Mouse (Mus musculus) 3T3-L1 (cell line): ENCODE results near the gene Ddr2.

Source experiments
- DNase-seq: peaks from one replicate; pipeline ENCODE4 v3.0.0-alpha.2; 2015; ENCODE audit warnings: low read depth, low spot score

Gene Ddr2

GRCm38 (mm10) chr1:169948866-169949265, 161.7 kb downstream of the Ddr2 start:
- peak; percentile 40 for DNase-seq

- no peak for DNase-seq
These were observed 162.3 kb downstream of the Ddr2 start for GRCm38 (mm10) chr1:169948280-169948679.

GRCm38 (mm10) chr1:169947654-169948053, 162.9 kb downstream of the Ddr2 start:
- no peak for DNase-seq

GRCm38 (mm10) chr1:169946004-169946403, 164.6 kb downstream of the Ddr2 start:
- DNase-seq = no peak

- DNase-seq = peak; percentile 82
These were observed 171.2 kb downstream of the Ddr2 start for GRCm38 (mm10) chr1:169939345-169939744.

GRCm38 (mm10) chr1:169934005-169934725, 176.4 kb downstream of the Ddr2 start:
- DNase-seq = peak; percentile 75

GRCm38 (mm10) chr1:169932122-169932746, 178.3 kb downstream of the Ddr2 start:
- DNase-seq = no peak

- no peak for DNase-seq
These were observed 178.9 kb downstream of the Ddr2 start for GRCm38 (mm10) chr1:169931698-169932097.

- DNase-seq = no peak
These were observed 182.0 kb downstream of the Ddr2 start, which contains the start of gene Ccdc190 for GRCm38 (mm10) chr1:169928454-169928971. Gene Ccdc190, plus strand, starts transcription at chr1:169928648.

- DNase-seq = no peak
These were observed 182.7 kb downstream of the Ddr2 start for GRCm38 (mm10) chr1:169927753-169928369.

- DNase-seq = peak; percentile 37
These were observed 186.0 kb downstream of the Ddr2 start for GRCm38 (mm10) chr1:169924567-169924966.
